Mouse (Mus musculus) E14TG2a.4 (cell line): ENCODE measurements around the gene Vamp1.

Source experiments
- CTCF ChIP-seq: conservative IDR thresholded peaks from 2 replicates; pipeline ENCODE4 v1.5.1; 2014; ENCODE audit warnings: low read length
- NANOG ChIP-seq: IDR thresholded peaks from 2 replicates; pipeline ENCODE4 v1.6.1; 2014; ENCODE audit warnings: borderline replicate concordance, low read length, mixed read lengths
- POU5F1 ChIP-seq: IDR thresholded peaks from 2 replicates; pipeline ENCODE4 v1.6.1; 2014; ENCODE audit warnings: low read length, borderline replicate concordance

- no peak for TF ChIP-seq CTCF
- TF ChIP-seq NANOG: no peak
- no peak for TF ChIP-seq POU5F1
Observed at GRCm38 (mm10) chr6:125288730-125289129, 73.4 kb downstream of the Vamp1 start.
